Mouse (Mus musculus) hindbrain, embryonic 15.5 days (tissue): ENCODE measurements around the gene Slain2. TPM values are rescaled to one million over a fixed set of nuclear protein-coding genes. Genes with fewer than 3 reads are reported as not detected.

Source experiments
- ATAC-seq: fragments of 200-750 bp; cut with Nextera tagmentation; 2 replicates; pipeline ENCODE4 v1.8.0; 2017; ENCODE audit warnings: low read depth, moderate number of reproducible peaks, moderate TSS enrichment; ENCODE audit not compliant: low FRiP score
- H3K27ac ChIP-seq: fragments of 300-500 bp; sonication (generic); replicated peaks from 2 replicates; pipeline ENCODE4 v1.5.1; 2015; ENCODE audit warnings: mild to moderate bottlenecking, inconsistent platforms
- H3K27me3 ChIP-seq: fragments of 300-500 bp; sonication (generic); 2 replicates; pipeline ENCODE4 v1.6.1; 2015; ENCODE audit warnings: control low read depth, inconsistent platforms
- H3K36me3 ChIP-seq: fragments of 300-500 bp; sonication (generic); 2 replicates; pipeline ENCODE4 v1.6.1; 2015; ENCODE audit warnings: control low read depth, inconsistent platforms
- H3K4me1 ChIP-seq: fragments of 300-500 bp; sonication (generic); replicated peaks from 2 replicates; pipeline ENCODE4 v1.6.1; 2015; ENCODE audit warnings: control low read depth, inconsistent platforms
- H3K4me2 ChIP-seq: fragments of 300-500 bp; sonication (generic); 2 replicates; pipeline ENCODE4 v1.6.1; 2015; ENCODE audit warnings: moderate library complexity, mild to moderate bottlenecking, inconsistent platforms
- H3K4me3 ChIP-seq: fragments of 300-500 bp; sonication (generic); 2 replicates; pipeline ENCODE4 v1.5.1; 2015; ENCODE audit warnings: mild to moderate bottlenecking, inconsistent platforms
- H3K9ac ChIP-seq: fragments of 300-500 bp; sonication (generic); 2 replicates; pipeline ENCODE4 v1.6.1; 2015; ENCODE audit warnings: inconsistent platforms
- H3K9me3 ChIP-seq: fragments of 300-500 bp; sonication (generic); 2 replicates; pipeline ENCODE4 v1.6.1; 2016; ENCODE audit warnings: control low read depth, inconsistent platforms
- WGBS: fragments of 180-500 bp; shearing (Covaris S2); methylation state at CpG from one replicate; pipeline ENCODE4 v1.1.7; 2015; 5-methylcytosine and 5-hydroxymethylcytosine counted together
- polyA plus RNA-seq: library from polyadenylated mRNA; unstranded; fragments of >200 nt; fragmentation: Nextera tagmentation; extraction: Ambion mirVana; gene quantifications from 2 replicates; pipeline ENCODE4 v1.2.1, GENCODE M21; 2015

Gene Slain2
- polyA plus RNA-seq, 1 experiment from 2014 or later: 16.0 TPM

- WGBS: 87% methylated on average over 18 of the region's 18 CpGs
- H3K9me3 ChIP-seq: no peaks in the 10 kb centered on the region
- no peak overlapping the region for H3K4me2 ChIP-seq
- no peak overlapping the region for H3K4me3 ChIP-seq
- H3K4me1 ChIP-seq: no peaks in the 10 kb centered on the region
- H3K27ac ChIP-seq: no peak overlapping the region
- no peaks in the 10 kb centered on the region for H3K36me3 ChIP-seq
- no peak overlapping the region for H3K9ac ChIP-seq
- H3K27me3 ChIP-seq: no peaks in the 10 kb centered on the region
- no peak for ATAC-seq
Measured at GRCm38 (mm10) chr5:72904903-72905790, 9.0 kb upstream of the Slain2 start.

- 82% methylated on average over 6 of the region's 6 CpGs for WGBS
- no peaks in the 10 kb centered on the region for H3K4me1 ChIP-seq
- no peak overlapping the region for H3K27ac ChIP-seq
- no peaks in the 10 kb centered on the region for H3K9me3 ChIP-seq
- no peaks in the 10 kb centered on the region for H3K27me3 ChIP-seq
- H3K4me3 ChIP-seq: no peak overlapping the region
- no peak overlapping the region for H3K9ac ChIP-seq
- no peaks in the 10 kb centered on the region for H3K36me3 ChIP-seq
- no peak overlapping the region for H3K4me2 ChIP-seq
- ATAC-seq: no peak
Measured at GRCm38 (mm10) chr5:72907402-72907801, 6.7 kb upstream of the Slain2 start.

GRCm38 (mm10) chr5:72908324-72908936 lies 5.7 kb upstream of the Slain2 start:
- no peak overlapping the region for H3K4me2 ChIP-seq
- H3K27ac ChIP-seq: no peak overlapping the region
- peaks cover 6% of the 10 kb centered on the region for H3K4me1 ChIP-seq
- ATAC-seq: no peak
- WGBS: 88% methylated on average over 8 of the region's 8 CpGs
- H3K9me3 ChIP-seq: no peaks in the 10 kb centered on the region
- no peaks in the 10 kb centered on the region for H3K36me3 ChIP-seq
- H3K9ac ChIP-seq: no peak overlapping the region
- no peak overlapping the region for H3K4me3 ChIP-seq
- H3K27me3 ChIP-seq: no peaks in the 10 kb centered on the region

GRCm38 (mm10) chr5:72909363-72909762 lies 4.7 kb upstream of the Slain2 start:
- Histone ChIP-seq H3K4me1 (peaks cover 8% of the 10 kb centered on the region), H3K27ac (no peak overlapping the region), H3K9me3 (no peaks in the 10 kb centered on the region), H3K9ac (no peak overlapping the region), H3K27me3 (no peaks in the 10 kb centered on the region), H3K4me3 (no peak overlapping the region), H3K4me2 (no peak overlapping the region), H3K36me3 (no peaks in the 10 kb centered on the region)
- WGBS: 88% methylated on average over 4 of the region's 4 CpGs
- no peak for ATAC-seq

DNA sequence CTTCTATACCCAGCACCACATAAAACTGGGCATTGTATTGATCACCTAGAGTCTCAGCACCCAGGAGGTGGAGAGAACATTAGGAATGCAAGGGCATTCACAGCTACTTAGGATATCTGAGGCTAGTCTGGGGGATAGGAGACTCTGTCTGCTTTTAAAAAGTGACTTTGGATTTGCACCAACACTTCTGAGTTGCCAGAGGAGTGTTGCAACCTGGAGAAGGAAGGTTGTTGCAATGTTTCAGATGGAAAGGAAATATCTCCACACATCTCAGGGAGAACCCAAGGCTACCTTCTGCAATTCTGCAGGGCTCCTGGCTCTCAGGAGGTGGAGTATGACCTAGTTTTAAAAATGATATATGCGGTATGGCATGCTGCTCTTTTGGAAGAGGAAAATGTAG lies 3.7 kb upstream of the Slain2 start:
- H3K27me3 ChIP-seq: no peaks in the 10 kb centered on the region
- H3K9ac ChIP-seq: no peak overlapping the region
- H3K36me3 ChIP-seq: no peaks in the 10 kb centered on the region
- WGBS: 95% methylated on average over 1 of the region's 1 CpGs
- no peak overlapping the region for H3K4me3 ChIP-seq
- no peaks in the 10 kb centered on the region for H3K9me3 ChIP-seq
- no peak for ATAC-seq
- H3K4me2 ChIP-seq: no peak overlapping the region
- H3K4me1 ChIP-seq: peaks cover 8% of the 10 kb centered on the region
- no peak overlapping the region for H3K27ac ChIP-seq

DNA sequence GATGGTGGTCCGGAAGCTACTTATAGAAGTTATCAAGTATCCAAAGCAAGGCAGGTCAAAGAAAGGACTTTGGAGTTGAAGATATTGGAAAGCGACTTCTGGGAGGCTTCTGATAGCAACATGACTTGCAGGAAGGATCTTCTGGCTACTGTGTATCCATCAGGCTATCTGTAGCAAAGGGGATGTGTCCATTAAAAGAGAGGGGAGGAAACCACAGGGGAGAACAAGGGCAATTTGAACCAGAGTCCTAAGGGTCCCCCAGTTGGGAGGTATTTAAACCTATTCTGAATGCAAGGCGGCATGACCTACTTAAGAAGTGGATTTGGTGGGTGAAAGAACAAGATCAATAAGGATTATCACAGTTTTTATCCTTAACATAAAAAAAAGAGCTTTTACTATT lies 2.8 kb upstream of the Slain2 start:
- Histone ChIP-seq H3K4me2 (no peak overlapping the region), H3K27me3 (no peaks in the 10 kb centered on the region), H3K9me3 (no peaks in the 10 kb centered on the region), H3K9ac (no peak overlapping the region), H3K4me3 (no peak overlapping the region), H3K4me1 (peaks cover 16% of the 10 kb centered on the region), H3K36me3 (no peaks in the 10 kb centered on the region), H3K27ac (no peak overlapping the region)
- WGBS: 92% methylated on average over 3 of the region's 3 CpGs
- no peak for ATAC-seq

DNA sequence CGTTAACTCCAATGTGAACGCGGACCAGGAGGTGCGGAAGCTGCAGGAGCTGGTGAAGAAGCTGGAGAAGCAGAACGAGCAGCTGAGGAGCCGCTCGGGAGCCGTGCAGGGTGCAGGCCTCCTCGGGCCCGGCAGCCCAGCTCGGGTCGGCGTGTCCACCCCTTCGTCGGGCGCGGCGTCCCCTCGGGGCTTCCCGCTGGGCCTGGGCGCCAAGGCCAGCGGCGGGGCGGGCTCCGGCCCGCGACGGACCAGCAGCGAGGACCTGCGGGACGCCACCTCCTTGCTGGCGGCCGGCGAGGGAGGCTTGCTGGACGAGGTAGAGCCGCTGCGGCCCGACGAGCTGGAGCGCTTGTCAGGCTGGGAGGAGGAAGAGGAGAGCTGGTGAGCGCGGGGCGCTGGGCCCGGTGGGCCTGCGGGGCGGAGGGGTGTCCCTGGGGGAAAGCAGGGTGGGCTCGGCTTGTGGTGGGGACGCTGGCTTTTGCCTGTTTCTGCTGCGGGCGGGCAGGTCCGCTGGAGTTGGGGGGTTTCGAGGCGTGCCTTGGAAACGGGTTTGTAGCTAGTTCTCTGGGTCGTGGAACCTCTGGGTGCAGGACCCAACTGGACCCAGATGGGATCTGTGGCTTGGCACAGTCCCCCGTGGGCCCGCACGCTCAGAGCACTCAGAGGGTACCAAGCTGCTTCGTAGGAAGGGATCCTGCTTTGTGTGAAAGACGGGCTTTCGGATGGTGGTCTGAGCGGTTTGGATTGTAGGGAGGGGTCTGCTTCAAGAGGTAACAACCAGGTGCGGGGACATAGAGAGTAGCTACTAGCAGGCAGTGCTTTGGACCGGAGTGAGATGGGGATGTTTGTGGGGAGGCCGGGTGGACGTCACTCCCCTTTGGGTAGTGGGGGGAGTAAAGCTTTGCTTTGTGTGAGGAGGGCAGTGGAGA lies 793 bp downstream of the Slain2 start:
- Histone ChIP-seq H3K4me3 (peak overlapping the region; percentile 82), H3K4me2 (peak overlapping the region; percentile 62), H3K9ac (peak overlapping the region; percentile 91), H3K9me3 (no peaks in the 10 kb centered on the region), H3K4me1 (peaks cover 32% of the 10 kb centered on the region), H3K36me3 (no peaks in the 10 kb centered on the region), H3K27ac (peak overlapping the region; percentile 96), H3K27me3 (no peaks in the 10 kb centered on the region)
- ATAC-seq: peak; percentile 56
- under 1% methylated on average over 65 of the region's 66 CpGs for WGBS

DNA sequence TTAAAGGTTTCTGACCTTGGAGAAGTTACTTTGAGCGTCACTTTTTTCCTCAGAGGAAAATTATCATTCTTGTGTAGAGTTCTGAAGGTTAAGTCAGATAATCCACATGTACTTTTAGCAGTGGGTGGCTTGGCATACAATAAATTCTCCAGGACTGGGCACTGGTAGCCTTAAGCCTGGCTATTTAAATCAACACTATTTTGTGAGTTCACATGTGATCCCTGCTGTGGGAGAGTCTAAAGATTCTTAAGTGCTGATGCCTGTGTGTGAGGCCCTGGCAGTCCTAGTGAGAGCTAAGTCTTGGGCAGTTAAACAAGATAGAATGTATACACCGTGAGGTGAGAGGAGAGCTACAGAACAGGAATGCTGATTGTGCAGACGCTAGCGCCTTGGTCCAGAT lies 1.9 kb downstream of the Slain2 start:
- Histone ChIP-seq H3K4me3 (peak overlapping the region; percentile 82), H3K36me3 (no peaks in the 10 kb centered on the region), H3K27me3 (no peaks in the 10 kb centered on the region), H3K4me2 (peak overlapping the region; percentile 62), H3K9me3 (no peaks in the 10 kb centered on the region), H3K27ac (peak overlapping the region; percentile 96), H3K4me1 (peaks cover 32% of the 10 kb centered on the region), H3K9ac (peak overlapping the region; percentile 91)
- no peak for ATAC-seq
- WGBS: 45% methylated on average over 4 of the region's 4 CpGs

DNA sequence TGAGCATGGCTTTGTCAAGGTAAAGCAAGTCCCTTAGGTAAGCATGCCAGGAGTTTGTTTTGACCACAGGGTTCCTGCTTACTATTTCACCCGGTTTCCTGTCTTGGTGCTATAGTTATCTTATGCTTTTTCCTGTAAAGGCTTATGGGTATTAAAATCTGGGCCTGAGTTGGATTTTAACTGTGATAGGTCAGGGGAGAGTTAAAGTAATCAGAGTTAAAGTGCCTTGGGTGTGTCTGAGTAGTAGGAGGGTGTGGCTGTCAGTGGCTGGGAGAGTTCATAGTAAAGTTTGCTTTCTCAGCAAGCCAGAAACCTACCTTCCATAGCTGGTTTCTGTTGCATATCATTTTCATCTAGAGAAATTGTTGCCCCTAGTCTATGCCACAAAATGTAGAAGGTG lies 2.7 kb downstream of the Slain2 start:
- peak overlapping the region; percentile 62 for H3K4me2 ChIP-seq
- H3K4me3 ChIP-seq: peak overlapping the region; percentile 82; the same call in 1 of the 2 replicates
- H3K27ac ChIP-seq: no peak overlapping the region
- no peak for ATAC-seq
- peaks cover 32% of the 10 kb centered on the region for H3K4me1 ChIP-seq
- no peak overlapping the region for H3K9ac ChIP-seq
- H3K36me3 ChIP-seq: no peaks in the 10 kb centered on the region
- WGBS: 71% methylated on average over 1 of the region's 1 CpGs
- H3K9me3 ChIP-seq: no peaks in the 10 kb centered on the region
- H3K27me3 ChIP-seq: no peaks in the 10 kb centered on the region

DNA sequence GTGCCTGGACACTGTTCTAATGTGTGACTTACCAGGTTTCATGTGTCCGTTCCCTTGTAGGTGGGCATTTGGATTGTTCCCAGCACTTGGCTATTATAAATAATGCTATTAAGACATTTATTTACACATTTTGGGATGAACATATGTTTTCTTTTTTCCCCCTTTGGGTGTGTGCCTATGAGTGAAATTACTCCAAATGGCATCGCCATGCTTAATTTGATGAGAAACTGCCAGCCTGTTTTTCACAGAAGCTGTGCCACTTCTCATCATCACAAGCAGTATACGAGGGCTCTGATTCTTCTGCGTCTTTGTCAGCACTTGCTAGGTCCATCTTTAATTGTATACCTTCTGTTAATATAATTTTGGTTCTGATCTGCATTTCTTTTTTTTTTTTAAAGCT lies 6.3 kb downstream of the Slain2 start:
- H3K4me1 ChIP-seq: peaks cover 24% of the 10 kb centered on the region
- 85% methylated on average over 4 of the region's 4 CpGs for WGBS
- no peaks in the 10 kb centered on the region for H3K27me3 ChIP-seq
- no peak overlapping the region for H3K4me3 ChIP-seq
- no peak overlapping the region for H3K4me2 ChIP-seq
- ATAC-seq: no peak
- H3K9me3 ChIP-seq: no peaks in the 10 kb centered on the region
- no peak overlapping the region for H3K27ac ChIP-seq
- no peak overlapping the region for H3K9ac ChIP-seq
- H3K36me3 ChIP-seq: no peaks in the 10 kb centered on the region

DNA sequence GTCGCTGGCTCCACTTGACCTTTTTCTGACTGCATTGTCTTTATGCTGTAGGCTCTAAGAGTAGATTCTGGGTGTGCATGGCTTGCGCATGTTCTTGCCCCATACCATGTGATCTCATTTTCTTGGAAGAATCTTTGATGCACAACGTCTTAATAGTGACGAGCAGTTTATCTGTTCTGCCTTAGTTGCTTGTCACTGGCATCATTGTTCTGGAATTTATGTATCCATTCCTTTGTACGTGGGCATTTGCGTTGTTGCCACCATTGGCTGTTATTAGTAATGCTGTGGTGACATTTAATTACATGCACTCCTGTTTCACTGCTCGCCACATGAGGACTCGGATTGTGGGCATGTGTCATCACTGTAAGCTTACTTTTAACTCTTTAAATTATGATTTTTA lies 7.1 kb downstream of the Slain2 start:
- Histone ChIP-seq H3K36me3 (no peaks in the 10 kb centered on the region), H3K4me2 (no peak overlapping the region), H3K9ac (no peak overlapping the region), H3K27ac (no peak overlapping the region), H3K4me1 (peaks cover 17% of the 10 kb centered on the region), H3K4me3 (no peak overlapping the region), H3K9me3 (no peaks in the 10 kb centered on the region), H3K27me3 (no peaks in the 10 kb centered on the region)
- WGBS: 82% methylated on average over 8 of the region's 8 CpGs
- no peak for ATAC-seq

- no peak overlapping the region for H3K4me2 ChIP-seq
- ATAC-seq: no peak
- no peaks in the 10 kb centered on the region for H3K27me3 ChIP-seq
- no peak overlapping the region for H3K9ac ChIP-seq
- no peak overlapping the region for H3K27ac ChIP-seq
- no peaks in the 10 kb centered on the region for H3K36me3 ChIP-seq
- 89% methylated on average over 3 of the region's 3 CpGs for WGBS
- H3K9me3 ChIP-seq: no peaks in the 10 kb centered on the region
- peaks cover 3% of the 10 kb centered on the region for H3K4me1 ChIP-seq
- H3K4me3 ChIP-seq: no peak overlapping the region
Measured at GRCm38 (mm10) chr5:72922796-72923195, 8.7 kb downstream of the Slain2 start.
